Mouse (Mus musculus): ENCODE measurements at regions not wholly inside any gene's neighbourhood (a gene's known extent, or its start where the extent isn't known, plus 50 kb on each side); places are given as distances from the start of the nearest gene placed in this dataset.
A peak's percentile ranks its signal among the peaks of the same experiment; 100 is the strongest.

DNA sequence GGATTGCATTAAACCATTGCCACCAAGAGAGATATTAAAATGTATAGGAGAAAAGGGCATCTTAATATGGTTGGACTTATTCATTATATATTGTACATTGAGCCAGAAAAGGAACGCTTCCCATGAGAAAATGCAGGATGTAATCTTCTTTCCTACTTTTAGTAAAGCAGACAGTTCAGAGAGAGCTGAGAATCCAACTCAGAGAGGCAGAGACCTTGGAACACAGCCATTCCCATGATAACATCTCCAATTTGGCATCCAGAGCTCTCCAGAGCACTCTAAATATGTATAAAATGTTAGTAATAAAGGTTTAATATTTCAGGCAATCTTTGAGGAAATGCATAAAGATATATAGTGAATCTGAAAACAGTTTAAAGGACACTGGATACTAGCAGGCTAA lies 199.3 kb upstream of the Asb5 start:
- peak in 1 of 2 experiments; percentile 5 for DNase-seq

DNA sequence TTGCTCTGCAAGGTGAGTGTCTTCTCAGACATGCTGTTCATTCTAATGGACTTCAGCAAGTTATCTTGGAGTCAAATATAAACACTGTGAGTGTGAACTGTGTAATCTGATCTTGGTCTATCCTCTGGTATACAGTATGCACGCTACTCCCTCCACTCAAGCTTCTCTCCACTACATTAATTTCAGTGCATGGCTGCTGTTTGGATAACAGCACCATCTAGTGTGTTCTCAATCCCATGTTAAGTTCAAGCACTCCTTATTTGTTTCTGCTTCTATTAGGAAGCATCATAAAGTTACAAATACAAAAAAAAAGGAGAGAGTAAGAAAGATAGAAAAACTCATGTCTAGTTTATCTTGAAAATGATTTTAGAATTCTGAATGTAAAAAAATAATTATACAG lies 197.5 kb upstream of the Asb5 start:
- no peak for DNase-seq

DNA sequence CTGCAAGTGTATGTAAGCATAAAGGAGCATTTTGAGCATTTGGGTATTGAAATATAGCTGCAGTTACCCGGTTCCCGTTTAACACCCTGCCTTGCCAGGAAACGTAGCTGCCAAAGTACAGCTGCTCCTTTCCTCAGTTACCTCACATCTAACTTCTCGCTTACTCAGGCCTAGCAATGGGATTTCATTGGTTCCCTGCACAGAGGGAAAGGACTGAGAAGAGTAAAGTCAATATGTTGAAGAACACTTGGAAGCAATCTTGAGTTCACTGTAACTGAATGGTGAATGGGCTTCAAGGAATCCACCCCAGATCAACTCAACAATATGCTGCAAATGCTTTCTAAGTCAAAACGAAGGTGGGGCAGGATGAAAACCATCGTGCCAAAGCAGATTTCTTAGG lies 178.3 kb upstream of the Asb5 start:
- no peak for DNase-seq

- no peak for DNase-seq
Observed at GRCm38 (mm10) chr8:54361716-54362115, 167.7 kb upstream of the Asb5 start.

DNA sequence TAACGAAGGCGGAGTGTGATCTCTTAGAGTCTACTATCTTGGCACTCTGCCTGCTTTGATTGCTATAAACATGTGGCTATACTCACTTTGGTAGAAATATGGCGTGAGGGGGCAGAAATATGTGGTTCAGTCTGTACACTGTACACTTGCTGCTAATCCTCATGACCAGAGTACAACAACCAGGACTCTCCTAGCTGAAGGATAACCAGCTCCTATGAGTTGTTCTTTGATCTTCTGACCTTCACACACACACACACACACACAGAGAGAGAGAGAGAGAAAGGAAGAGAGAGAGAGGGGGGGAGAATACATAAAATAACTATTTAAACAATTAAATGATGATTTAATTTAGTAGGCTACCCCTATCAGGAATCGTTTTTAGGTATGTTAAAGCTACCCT lies 158.9 kb upstream of the Asb5 start:
- DNase-seq = no peak

- no peak for DNase-seq
Observed at GRCm38 (mm10) chr8:54371073-54371472, 158.3 kb upstream of the Asb5 start.

DNA sequence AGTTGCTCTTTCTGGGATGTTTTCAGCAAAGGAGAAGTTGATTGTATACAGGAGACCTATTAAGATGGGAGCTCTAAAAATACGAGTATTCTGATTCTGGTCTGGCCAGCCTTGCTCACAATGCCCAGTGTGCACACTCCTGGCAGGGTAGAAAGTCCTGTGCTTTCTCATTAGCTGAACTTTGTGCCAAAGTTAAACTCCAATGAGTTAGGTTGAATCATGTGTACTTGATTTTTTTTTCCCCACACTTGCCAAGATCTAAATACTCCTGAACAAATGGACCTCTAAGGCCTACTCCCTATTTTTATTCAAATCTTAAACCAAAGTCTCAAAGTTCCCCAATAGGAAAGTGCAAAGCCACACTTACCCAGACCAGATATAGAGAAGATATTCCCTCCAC lies 156.5 kb upstream of the Asb5 start:
- DNase-seq = no peak

GRCm38 (mm10) chr8:54375373-54376098 lies 153.8 kb upstream of the Asb5 start:
- no peak for DNase-seq

DNA sequence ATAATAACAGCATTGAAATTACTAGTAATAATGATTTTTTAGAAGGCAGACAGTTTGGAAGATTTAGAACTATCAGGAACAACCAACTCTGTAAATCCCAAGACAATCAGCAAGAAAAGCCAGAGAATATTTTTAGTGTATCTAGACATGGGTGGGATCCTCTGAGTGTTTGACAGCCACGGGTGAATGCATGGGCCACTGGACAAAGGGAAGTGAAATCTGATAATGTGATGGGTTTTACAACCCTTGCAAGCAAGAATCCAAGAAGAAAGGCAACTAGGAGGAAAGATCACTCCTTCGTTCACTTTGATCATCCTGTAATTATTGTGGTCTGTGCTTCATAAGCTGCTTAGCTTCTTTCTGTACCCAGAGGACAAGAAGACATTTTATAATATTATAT lies 149.2 kb upstream of the Asb5 start:
- DNase-seq = no peak

DNA sequence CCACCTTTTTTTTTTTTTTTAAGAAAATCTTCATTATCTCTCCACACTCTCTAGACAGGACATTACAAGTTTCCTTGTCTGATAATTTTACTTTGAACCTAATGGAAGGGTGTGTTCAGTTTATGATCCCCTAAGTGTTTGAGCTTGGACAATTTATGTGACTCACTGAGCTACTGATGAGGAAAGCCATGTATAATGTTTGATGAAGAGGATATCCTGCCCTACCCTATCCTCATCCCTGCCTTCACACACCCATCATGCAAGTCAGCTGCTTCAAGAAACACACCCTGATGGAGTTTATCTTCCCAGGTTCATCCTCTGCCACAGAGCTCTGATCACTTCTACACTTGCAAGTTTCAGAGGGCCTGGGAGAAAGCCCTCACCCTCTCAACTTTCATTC lies 136.5 kb upstream of the Asb5 start:
- DNase-seq = no peak

DNA sequence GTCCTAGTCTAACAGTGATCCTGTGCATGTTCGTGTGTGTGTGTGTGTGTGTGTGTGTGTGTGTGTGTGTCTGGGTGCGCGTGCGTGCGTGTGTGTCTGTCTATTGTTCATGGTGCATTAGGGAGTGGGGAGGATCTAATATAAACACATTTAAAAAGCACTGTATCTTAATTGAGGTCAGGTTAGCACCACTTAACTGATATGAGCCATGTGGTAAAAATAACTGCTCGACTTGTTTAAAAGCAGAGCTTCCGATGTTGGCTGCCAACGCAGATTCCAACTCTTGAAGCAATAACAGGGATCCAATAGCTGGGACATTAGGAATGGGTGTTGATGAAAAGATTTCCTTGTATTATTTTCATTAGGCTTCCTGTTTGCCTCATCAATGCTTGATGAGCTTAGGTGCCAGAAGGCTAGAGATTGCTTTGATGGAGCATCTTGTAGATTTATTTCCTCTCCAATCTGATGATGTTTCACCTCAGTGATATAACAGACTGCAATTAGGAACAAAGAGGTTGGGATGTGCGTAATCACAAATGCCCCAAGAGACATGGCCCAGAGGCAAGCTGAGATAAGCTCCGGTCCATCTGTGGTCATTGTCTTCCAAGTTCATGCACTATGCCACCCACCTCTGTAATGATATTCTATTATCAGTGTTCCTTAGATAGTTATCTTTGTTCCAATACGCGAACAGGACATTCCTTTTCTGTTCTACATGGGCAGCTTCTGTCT lies 135.7 kb upstream of the Asb5 start:
- no peak for DNase-seq

- DNase-seq = no peak
Observed at GRCm38 (mm10) chr8:54405723-54406122, 123.7 kb upstream of the Asb5 start.

GRCm38 (mm10) chr8:54414092-54414799 lies 115.1 kb upstream of the Asb5 start:
- no peak for DNase-seq

GRCm38 (mm10) chr8:54416691-54417090 lies 112.7 kb upstream of the Asb5 start:
- no peak for DNase-seq

DNA sequence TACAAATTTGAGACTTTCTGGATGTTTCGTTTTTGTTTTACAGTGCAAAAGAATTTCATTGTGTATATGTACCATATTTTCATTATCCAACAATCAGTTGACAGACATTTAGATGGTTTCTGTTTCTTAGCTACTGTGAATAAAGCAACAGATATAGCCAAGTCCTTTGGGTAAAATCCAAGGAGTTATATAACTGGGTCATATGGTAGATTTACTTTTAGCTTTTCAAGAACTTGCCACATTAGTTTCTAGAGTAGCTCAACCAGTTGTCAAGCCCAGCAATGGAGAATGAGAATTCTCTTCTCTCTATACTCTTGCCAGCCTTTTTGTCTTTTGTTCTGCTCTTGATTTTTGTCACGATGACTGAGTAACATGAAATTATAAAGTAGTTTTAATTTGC lies 111.3 kb upstream of the Asb5 start:
- no peak for DNase-seq

GRCm38 (mm10) chr8:54420339-54421098 lies 108.9 kb upstream of the Asb5 start:
- no peak for DNase-seq

DNA sequence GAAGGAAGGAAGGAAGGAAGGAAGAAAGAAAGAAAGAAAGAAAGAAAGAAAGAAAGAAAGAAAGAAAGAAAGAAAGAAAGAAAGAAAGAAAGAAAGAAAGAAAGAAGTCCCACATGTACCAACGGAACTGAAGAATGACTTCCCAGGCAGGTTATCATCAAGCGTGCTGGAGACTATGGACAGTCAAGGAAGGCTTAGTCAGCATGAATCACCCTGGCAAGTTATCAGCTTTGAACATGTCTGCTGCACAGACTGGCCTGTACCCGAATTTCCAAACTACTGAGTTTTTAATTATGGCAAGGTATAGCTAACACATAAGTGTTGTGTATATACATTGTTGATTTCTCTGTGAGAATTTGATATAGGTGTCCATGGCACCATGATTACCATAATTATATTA lies 104.3 kb upstream of the Asb5 start:
- DNase-seq = no peak

DNA sequence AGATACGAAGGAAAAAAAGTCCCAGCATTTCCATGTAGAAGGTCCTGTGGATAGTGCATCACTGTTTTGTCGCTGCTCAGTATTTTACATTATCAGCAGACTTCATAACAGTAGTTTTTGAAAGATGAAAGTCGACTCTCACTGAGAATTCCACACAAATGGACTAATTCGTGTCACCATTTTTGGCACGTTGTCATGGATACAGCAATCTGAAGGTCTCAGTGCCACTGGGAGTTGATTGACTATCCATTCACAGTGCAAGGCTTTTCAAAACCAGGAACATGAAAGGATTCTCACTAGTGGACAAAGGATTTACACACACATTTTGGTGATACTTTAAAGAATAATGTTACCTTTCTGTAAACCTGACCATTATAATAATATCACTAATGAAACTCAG lies 93.7 kb upstream of the Asb5 start:
- DNase-seq = no peak

GRCm38 (mm10) chr8:54441143-54441542 lies 88.2 kb upstream of the Asb5 start:
- no peak for DNase-seq

DNA sequence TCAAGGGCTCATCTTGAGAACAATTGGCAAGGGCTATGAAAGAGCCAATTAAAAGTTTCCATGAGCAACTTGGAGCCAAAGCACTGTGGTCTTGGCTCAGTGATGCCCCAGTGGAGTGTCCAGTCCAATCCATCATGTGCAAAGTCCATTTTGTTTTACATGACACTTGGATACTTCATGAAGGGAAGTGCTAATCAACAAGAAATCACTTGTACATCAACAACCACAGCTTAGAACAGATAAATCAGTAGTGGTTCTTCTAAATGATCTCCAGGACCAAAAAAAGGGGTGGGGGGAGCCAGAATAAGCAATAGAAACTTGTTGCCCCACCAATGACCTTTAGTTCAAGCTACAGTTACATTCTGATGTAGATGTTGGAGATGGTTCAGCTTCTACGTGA lies 87.0 kb upstream of the Asb5 start:
- no peak for DNase-seq

- DNase-seq = no peak
Observed at GRCm38 (mm10) chr8:54446370-54446769, 83.0 kb upstream of the Asb5 start.

DNA sequence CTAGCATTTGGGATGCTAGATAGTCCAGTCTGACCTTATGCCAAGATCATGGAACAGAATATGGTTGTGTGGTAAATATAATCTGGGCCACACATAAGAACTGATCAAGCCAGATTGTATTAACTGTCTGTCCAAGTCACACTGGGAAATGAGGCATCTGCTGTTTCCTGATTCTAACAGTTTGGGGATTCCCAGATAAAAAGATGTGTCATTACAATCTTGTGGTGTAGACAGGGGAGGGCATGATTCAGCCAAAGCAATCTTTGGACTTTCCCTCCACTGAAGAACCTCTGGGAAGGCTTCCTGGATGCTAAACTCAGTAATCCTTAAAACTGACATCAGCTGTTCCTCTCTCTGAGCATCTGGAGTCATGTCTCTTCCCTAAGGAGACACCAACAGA lies 79.6 kb upstream of the Asb5 start:
- no peak for DNase-seq

DNA sequence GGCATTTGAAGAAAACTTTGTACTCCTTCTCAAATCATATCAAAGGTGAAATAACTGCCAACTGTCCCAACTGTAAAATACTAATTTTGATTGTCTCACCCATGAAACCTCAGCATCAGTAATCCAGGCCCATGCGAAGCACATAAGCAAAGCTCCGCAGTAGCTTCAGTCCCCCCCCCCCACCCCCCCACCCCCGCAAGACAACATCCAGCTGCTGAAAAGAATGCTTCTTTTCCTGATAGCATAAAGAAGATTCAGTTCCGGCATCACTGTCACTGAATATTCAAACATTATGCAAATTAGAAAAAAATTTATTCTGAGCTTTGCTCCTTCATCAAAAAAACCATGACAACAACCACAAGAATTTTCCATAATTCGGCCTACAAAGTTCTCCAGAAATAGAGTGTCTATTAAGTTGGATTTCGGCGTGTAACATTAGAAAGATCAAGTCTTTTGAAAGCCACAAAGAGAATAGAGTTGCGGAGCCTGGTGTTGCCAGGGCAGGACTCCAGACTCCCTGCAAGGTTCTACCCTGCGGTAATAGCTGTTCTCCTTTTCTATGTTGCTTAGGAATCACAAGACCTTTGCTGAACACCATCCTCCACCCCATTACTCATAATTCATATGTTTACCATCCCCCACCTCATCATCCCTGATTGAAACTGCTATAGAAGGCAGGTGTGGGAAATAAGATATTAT lies 77.9 kb upstream of the Asb5 start:
- DNase-seq = no peak

Measured in cerebellum, postnatal 14 days (tissue).